Mouse (Mus musculus) kidney, adult 2 months (tissue): ENCODE measurements around the gene Ralgps1. TPM values are rescaled to one million over a fixed set of nuclear protein-coding genes. Genes with fewer than 3 reads are reported as not detected.

Experiments used
- DNase-seq: peaks from one replicate; pipeline ENCODE4 v3.0.0; 2021
- H3K27ac ChIP-seq: fragments of 200-500 bp; 2 replicates; pipeline ENCODE4 v1.5.1; 2012; ENCODE audit warnings: low read depth, low read length, control low read depth, inconsistent platforms; ENCODE audit not compliant: insufficient read depth
- H3K27me3 ChIP-seq: fragments of 200-500 bp; replicated peaks from 2 replicates; pipeline ENCODE4 v1.6.1; 2012; ENCODE audit warnings: mild to moderate bottlenecking, moderate library complexity, low read length, inconsistent platforms; ENCODE audit not compliant: control insufficient read depth, insufficient read depth
- H3K36me3 ChIP-seq: fragments of 200-500 bp; 2 replicates; pipeline ENCODE4 v1.6.1; 2012; ENCODE audit warnings: mild to moderate bottlenecking, moderate library complexity, low read length, inconsistent platforms; ENCODE audit not compliant: control insufficient read depth, insufficient read depth
- H3K4me1 ChIP-seq: fragments of 200-500 bp; 2 replicates; pipeline ENCODE4 v1.6.1; 2011; ENCODE audit warnings: low read length; ENCODE audit not compliant: control insufficient read depth, insufficient read depth
- H3K4me3 ChIP-seq: fragments of 200-500 bp; 2 replicates; pipeline ENCODE4 v1.5.1; 2011; ENCODE audit warnings: mild to moderate bottlenecking, low read depth, low read length, control low read depth; ENCODE audit not compliant: insufficient read depth
- CTCF ChIP-seq: fragments of 200-500 bp; conservative IDR thresholded peaks from 2 replicates; pipeline ENCODE4 v1.5.1; 2011; ENCODE audit warnings: low read depth, mild to moderate bottlenecking, control low read depth, low read length, moderate library complexity, mixed read lengths; ENCODE audit not compliant: insufficient read depth, insufficient read length
- POLR2A ChIP-seq: fragments of 200-500 bp; IDR thresholded peaks from one replicate; pipeline ENCODE4 v1.6.1; 2011; ENCODE audit warnings: low read depth, low read length, control low read depth
- WGBS: fragments of 180-500 bp; shearing (Covaris S2); methylation state at CpG from one replicate; pipeline ENCODE4 v1.1.7; 2018; 5-methylcytosine and 5-hydroxymethylcytosine counted together
- polyA plus RNA-seq: library from polyadenylated mRNA; depleted of rRNA; stranded (reverse); fragments of >200 nt; gene quantifications from 2 replicates; pipeline ENCODE4 v1.2.3, GENCODE M21; 2012

Ralgps1 gene
- polyA plus RNA-seq, 1 experiment, result 4.9 TPM

DNA sequence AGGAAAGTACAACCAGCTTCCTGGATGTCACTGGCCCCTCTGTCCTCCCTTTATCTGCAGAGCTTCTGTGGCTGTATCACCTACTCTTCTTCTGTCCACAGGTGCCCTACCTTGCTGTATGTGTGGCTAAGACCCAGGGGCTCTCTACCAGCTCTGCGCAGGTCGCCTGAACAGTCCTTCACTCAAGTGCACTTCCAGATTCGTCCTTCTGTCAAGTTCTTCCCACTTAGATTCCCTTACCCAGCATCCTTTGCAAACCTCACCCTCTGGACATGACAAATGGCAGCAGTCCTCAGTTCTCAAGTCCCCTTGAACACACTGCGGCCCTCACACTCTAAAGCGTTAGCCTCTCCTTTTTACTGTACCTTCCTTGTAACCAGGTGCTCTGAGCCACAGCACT lies 89.5 kb downstream of the Ralgps1 start:
- Histone ChIP-seq H3K36me3 (no peaks in the 10 kb centered on the region), H3K4me3 (no peak overlapping the region), H3K27me3 (no peaks in the 10 kb centered on the region), H3K27ac (no peak overlapping the region), H3K4me1 (no peaks in the 10 kb centered on the region)
- no peak for DNase-seq
- TF ChIP-seq POLR2A (no peak), CTCF (no peak)
- 95% methylated on average over 5 of the region's 5 CpGs for WGBS

GRCm38 (mm10) chr2:33280525-33280924 lies 90.8 kb downstream of the Ralgps1 start:
- H3K4me1 ChIP-seq, result no peaks in the 10 kb centered on the region
- H3K36me3 ChIP-seq, result no peaks in the 10 kb centered on the region
- no peak for TF ChIP-seq POLR2A
- H3K27me3 ChIP-seq, result no peaks in the 10 kb centered on the region
- 86% methylated on average over 2 of the region's 2 CpGs for WGBS
- no peak for DNase-seq
- H3K27ac ChIP-seq, result no peak overlapping the region
- no peak overlapping the region for H3K4me3 ChIP-seq

DNA sequence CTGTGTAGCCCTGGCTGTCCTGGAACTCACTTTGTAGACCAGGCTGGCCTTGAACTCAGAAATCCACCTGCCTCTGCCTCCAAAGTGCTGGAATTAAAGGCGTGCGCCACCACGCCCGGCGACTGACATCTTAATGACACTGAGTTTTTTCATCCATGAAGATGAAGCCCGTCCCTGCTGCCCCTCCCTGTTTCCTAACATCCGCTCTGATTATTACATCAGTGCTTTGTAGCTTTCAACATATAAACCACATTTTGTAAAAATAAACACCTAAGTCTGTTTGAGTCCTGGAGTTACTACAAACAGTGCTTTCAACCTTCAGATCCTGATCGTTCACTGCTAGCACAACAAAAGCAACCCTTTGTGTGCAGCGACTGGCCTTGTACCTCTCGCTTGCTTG lies 91.5 kb downstream of the Ralgps1 start:
- Histone ChIP-seq H3K27ac (no peak overlapping the region), H3K4me3 (no peak overlapping the region), H3K27me3 (no peaks in the 10 kb centered on the region), H3K36me3 (no peaks in the 10 kb centered on the region), H3K4me1 (no peaks in the 10 kb centered on the region)
- TF ChIP-seq CTCF, result no peak
- TF ChIP-seq POLR2A, result no peak
- 90% methylated on average over 10 of the region's 10 CpGs for WGBS
- DNase-seq, result no peak

GRCm38 (mm10) chr2:33274719-33275490 lies 96.4 kb downstream of the Ralgps1 start:
- Histone ChIP-seq H3K4me3 (no peak overlapping the region), H3K36me3 (no peaks in the 10 kb centered on the region), H3K27me3 (no peaks in the 10 kb centered on the region), H3K4me1 (no peaks in the 10 kb centered on the region), H3K27ac (no peak overlapping the region)
- WGBS, result 92% methylated on average over 12 of the region's 12 CpGs
- TF ChIP-seq CTCF (no peak), POLR2A (no peak)
- DNase-seq, result no peak

GRCm38 (mm10) chr2:33272665-33273439 lies 98.4 kb downstream of the Ralgps1 start:
- no peak for DNase-seq
- Histone ChIP-seq H3K4me1 (no peaks in the 10 kb centered on the region), H3K27ac (no peak overlapping the region), H3K36me3 (no peaks in the 10 kb centered on the region), H3K4me3 (no peak overlapping the region), H3K27me3 (no peaks in the 10 kb centered on the region)
- TF ChIP-seq POLR2A (no peak), CTCF (no peak)
- WGBS, result 66% methylated on average over 4 of the region's 4 CpGs

DNA sequence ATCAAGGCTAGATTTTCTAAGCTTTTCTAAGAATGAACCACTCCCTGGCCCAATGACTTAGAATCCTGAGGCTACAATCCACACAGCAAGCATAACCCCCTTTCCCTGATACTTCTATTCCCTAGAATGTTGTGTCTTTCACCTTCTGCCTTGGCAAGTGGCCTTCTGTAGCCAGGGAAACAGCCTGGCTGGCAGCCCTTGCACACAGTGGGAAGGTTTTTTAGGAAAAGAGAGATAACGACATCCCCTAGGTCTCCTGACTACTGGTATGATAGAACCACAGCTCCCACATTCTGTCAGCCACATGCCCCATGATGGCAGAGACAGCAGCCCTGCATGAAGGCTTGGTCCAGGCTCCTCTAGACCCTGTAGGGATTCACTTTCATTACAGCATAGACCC lies 99.8 kb downstream of the Ralgps1 start:
- 87% methylated on average over 1 of the region's 1 CpGs for WGBS
- H3K27me3 ChIP-seq, result no peaks in the 10 kb centered on the region
- no peak for TF ChIP-seq POLR2A
- no peak for TF ChIP-seq CTCF
- H3K4me3 ChIP-seq, result no peak overlapping the region
- no peaks in the 10 kb centered on the region for H3K4me1 ChIP-seq
- H3K27ac ChIP-seq, result no peak overlapping the region
- DNase-seq, result no peak
- no peaks in the 10 kb centered on the region for H3K36me3 ChIP-seq

DNA sequence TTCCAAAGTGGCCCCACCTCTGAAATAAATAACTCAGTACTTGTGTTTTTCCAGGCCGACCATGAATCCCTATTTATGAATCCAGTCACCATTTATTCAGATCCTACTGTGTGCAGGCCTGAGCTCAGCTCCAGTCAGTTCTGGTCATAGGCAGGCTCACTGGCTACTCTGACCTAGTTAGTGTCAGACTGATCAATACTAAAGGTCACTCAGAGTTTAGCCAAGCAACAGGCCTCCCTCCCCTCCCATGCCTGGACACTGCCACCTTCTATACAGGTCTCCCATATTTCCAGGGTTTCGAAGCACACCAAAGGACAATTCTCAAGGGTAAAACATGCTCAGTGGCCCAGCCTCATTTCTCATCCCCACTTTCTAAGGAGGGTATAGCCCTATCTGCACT lies 100.7 kb downstream of the Ralgps1 start:
- H3K4me1 ChIP-seq, result no peaks in the 10 kb centered on the region
- no peak overlapping the region for H3K4me3 ChIP-seq
- no peaks in the 10 kb centered on the region for H3K27me3 ChIP-seq
- H3K36me3 ChIP-seq, result no peaks in the 10 kb centered on the region
- no peak for DNase-seq
- TF ChIP-seq CTCF, result no peak
- TF ChIP-seq POLR2A, result no peak
- no peak overlapping the region for H3K27ac ChIP-seq
- WGBS, result 91% methylated on average over 2 of the region's 2 CpGs
